Mouse (Mus musculus): ENCODE measurements around the gene Dgkz.

DNA sequence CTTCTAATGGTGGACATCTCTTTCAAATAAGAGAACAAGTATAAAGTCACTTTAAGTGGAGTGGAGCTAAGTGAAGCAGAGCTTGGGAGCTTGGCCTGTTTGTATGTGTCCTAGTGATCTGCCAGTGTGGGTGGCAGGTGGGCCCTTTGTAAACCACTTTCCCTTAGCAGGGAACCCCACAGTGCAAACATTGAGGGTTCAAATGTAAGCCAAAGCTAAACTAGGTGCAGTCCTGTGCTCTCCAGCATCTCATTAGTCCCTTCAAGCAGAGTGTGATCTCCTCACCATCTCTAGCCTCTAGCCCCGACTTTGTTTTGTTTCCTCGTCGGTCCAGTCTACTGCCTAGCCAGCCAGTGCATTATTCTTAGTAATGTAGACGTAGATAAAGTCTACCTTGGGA is 91.0 kb downstream of the Dgkz start:
- no peak for TF ChIP-seq CTCF (IDR thresholded peaks at IDR 0.05; ENCODE audit: extremely low read depth, insufficient read length, insufficient replicate concordance, low read depth, low read length)
- TF ChIP-seq POLR2A (IDR thresholded peaks at IDR 0.05; ENCODE audit: low read depth, low read length), result no peak

Data from small intestine, adult 2 months (tissue).